Mouse (Mus musculus) forebrain, embryonic 11.5 days (tissue): ENCODE measurements around the gene Bcas3. TPM values are rescaled to one million over a fixed set of nuclear protein-coding genes. Genes with fewer than 3 reads are reported as not detected.

Experiments used
- ATAC-seq: fragments of 200-750 bp; cut with Nextera tagmentation; replicated peaks from 2 replicates; pipeline ENCODE4 v1.8.0; 2017; ENCODE audit warnings: moderate TSS enrichment; ENCODE audit not compliant: low FRiP score
- DNase-seq: peaks from one replicate; pipeline ENCODE4 v3.0.0-alpha.2; 2017; ENCODE audit warnings: low spot score
- H3K27ac ChIP-seq: fragments of 300-500 bp; sonication (generic); 2 replicates; pipeline ENCODE4 v1.5.1; 2014; ENCODE audit warnings: low read depth, low read length
- H3K27me3 ChIP-seq: fragments of 300-500 bp; sonication (generic); 2 replicates; pipeline ENCODE4 v1.6.1; 2014; ENCODE audit warnings: mild to moderate bottlenecking, low read length, mixed read lengths; ENCODE audit not compliant: control insufficient read depth, insufficient read depth
- H3K36me3 ChIP-seq: fragments of 300-500 bp; sonication (generic); 2 replicates; pipeline ENCODE4 v1.6.1; 2014; ENCODE audit warnings: mild to moderate bottlenecking, low read length, moderate library complexity, mixed read lengths; ENCODE audit not compliant: control insufficient read depth, insufficient read depth
- H3K4me1 ChIP-seq: fragments of 300-500 bp; sonication (generic); replicated peaks from 2 replicates; pipeline ENCODE4 v1.6.1; 2014; ENCODE audit warnings: low read length, mixed read lengths; ENCODE audit not compliant: control insufficient read depth, insufficient read depth
- H3K4me2 ChIP-seq: fragments of 300-500 bp; sonication (generic); 2 replicates; pipeline ENCODE4 v1.6.1; 2014; ENCODE audit warnings: low read depth, mild to moderate bottlenecking, low read length, moderate library complexity, mixed read lengths; ENCODE audit not compliant: severe bottlenecking
- H3K4me3 ChIP-seq: fragments of 300-500 bp; sonication (generic); 2 replicates; pipeline ENCODE4 v1.5.1; 2014; ENCODE audit warnings: low read depth, low read length
- H3K9ac ChIP-seq: fragments of 300-500 bp; sonication (generic); 2 replicates; pipeline ENCODE4 v1.6.1; 2014; ENCODE audit warnings: low read length
- H3K9me3 ChIP-seq: fragments of 300-500 bp; sonication (generic); 2 replicates; pipeline ENCODE4 v1.6.1; 2016; ENCODE audit warnings: low read length, mixed read lengths; ENCODE audit not compliant: control insufficient read depth
- WGBS: fragments of 180-500 bp; shearing (Covaris S2); extraction: QIAGEN DNeasy Blood & Tissue Kit; methylation state at CpG from one replicate; pipeline ENCODE4 v1.1.7; 2014; 5-methylcytosine and 5-hydroxymethylcytosine counted together
- polyA plus RNA-seq: library from polyadenylated mRNA; unstranded; fragments of >200 nt; fragmentation: Nextera tagmentation; extraction: Ambion mirVana; gene quantifications from 2 replicates; pipeline ENCODE4 v1.2.1, GENCODE M21; 2014

The Bcas3 gene
- polyA plus RNA-seq, 1 experiment from 2014 or later: 17.9 TPM

- Histone ChIP-seq H3K36me3 (no peaks in the 10 kb centered on the region), H3K4me2 (no peak overlapping the region), H3K9me3 (no peaks in the 10 kb centered on the region), H3K27me3 (no peaks in the 10 kb centered on the region), H3K9ac (no peak overlapping the region), H3K4me3 (no peak overlapping the region), H3K27ac (no peak overlapping the region), H3K4me1 (no peaks in the 10 kb centered on the region)
- 81% methylated on average over 2 of the region's 2 CpGs for WGBS
- no peak for DNase-seq
- no peak for ATAC-seq
These were observed 437.3 kb downstream of the Bcas3 start for GRCm38 (mm10) chr11:85790267-85790666.

GRCm38 (mm10) chr11:85791212-85791611, 438.2 kb downstream of the Bcas3 start:
- Histone ChIP-seq H3K4me1 (no peaks in the 10 kb centered on the region), H3K4me3 (no peak overlapping the region), H3K4me2 (no peak overlapping the region), H3K27ac (no peak overlapping the region), H3K9ac (no peak overlapping the region), H3K27me3 (no peaks in the 10 kb centered on the region), H3K36me3 (no peaks in the 10 kb centered on the region), H3K9me3 (no peaks in the 10 kb centered on the region)
- no peak for ATAC-seq
- DNase-seq: no peak
- WGBS: 82% methylated on average over 1 of the region's 1 CpGs

GRCm38 (mm10) chr11:85792534-85793215, 439.7 kb downstream of the Bcas3 start:
- no peaks in the 10 kb centered on the region for H3K36me3 ChIP-seq
- DNase-seq (no peak), ATAC-seq (no peak)
- no peak overlapping the region for H3K9ac ChIP-seq
- no peak overlapping the region for H3K4me2 ChIP-seq
- H3K27me3 ChIP-seq: no peaks in the 10 kb centered on the region
- H3K27ac ChIP-seq: no peak overlapping the region
- no peaks in the 10 kb centered on the region for H3K4me1 ChIP-seq
- 75% methylated on average over 12 of the region's 12 CpGs for WGBS
- H3K4me3 ChIP-seq: no peak overlapping the region
- H3K9me3 ChIP-seq: no peaks in the 10 kb centered on the region

- H3K27me3 ChIP-seq: no peaks in the 10 kb centered on the region
- no peak overlapping the region for H3K4me3 ChIP-seq
- WGBS: 86% methylated on average over 4 of the region's 4 CpGs
- H3K9me3 ChIP-seq: no peaks in the 10 kb centered on the region
- H3K4me1 ChIP-seq: no peaks in the 10 kb centered on the region
- no peak overlapping the region for H3K27ac ChIP-seq
- no peak for ATAC-seq
- no peaks in the 10 kb centered on the region for H3K36me3 ChIP-seq
- H3K9ac ChIP-seq: no peak overlapping the region
- no peak for DNase-seq
- H3K4me2 ChIP-seq: no peak overlapping the region
These were observed 446.5 kb downstream of the Bcas3 start for GRCm38 (mm10) chr11:85799456-85799855.

GRCm38 (mm10) chr11:85799856-85800255, 446.9 kb downstream of the Bcas3 start:
- Histone ChIP-seq H3K27me3 (no peaks in the 10 kb centered on the region), H3K9ac (no peak overlapping the region), H3K36me3 (no peaks in the 10 kb centered on the region), H3K4me2 (no peak overlapping the region), H3K9me3 (no peaks in the 10 kb centered on the region), H3K4me1 (no peaks in the 10 kb centered on the region), H3K4me3 (no peak overlapping the region), H3K27ac (no peak overlapping the region)
- WGBS: 85% methylated on average over 19 of the region's 19 CpGs
- no peak for ATAC-seq
- DNase-seq: no peak

- 87% methylated on average over 11 of the region's 11 CpGs for WGBS
These were observed 447.4 kb downstream of the Bcas3 start for GRCm38 (mm10) chr11:85800380-85800779.

GRCm38 (mm10) chr11:85804048-85804447, 451.1 kb downstream of the Bcas3 start:
- ATAC-seq (no peak), DNase-seq (no peak)
- Histone ChIP-seq H3K27me3 (no peaks in the 10 kb centered on the region), H3K36me3 (no peaks in the 10 kb centered on the region), H3K9ac (no peak overlapping the region), H3K9me3 (no peaks in the 10 kb centered on the region), H3K4me3 (no peak overlapping the region), H3K27ac (no peak overlapping the region), H3K4me2 (no peak overlapping the region), H3K4me1 (no peaks in the 10 kb centered on the region)
- WGBS: 85% methylated on average over 5 of the region's 5 CpGs

More at GRCm38 (mm10) chr11:85800380-85800779, 447.4 kb downstream of the Bcas3 start:
- Histone ChIP-seq H3K4me3 (no peak overlapping the region), H3K4me1 (no peaks in the 10 kb centered on the region), H3K9ac (no peak overlapping the region), H3K27me3 (no peaks in the 10 kb centered on the region), H3K27ac (no peak overlapping the region), H3K4me2 (no peak overlapping the region), H3K9me3 (no peaks in the 10 kb centered on the region), H3K36me3 (no peaks in the 10 kb centered on the region)
- ATAC-seq: no peak
- no peak for DNase-seq

- no peaks in the 10 kb centered on the region for H3K27me3 ChIP-seq
- no peaks in the 10 kb centered on the region for H3K9me3 ChIP-seq
- H3K4me1 ChIP-seq: no peaks in the 10 kb centered on the region
- no peak overlapping the region for H3K4me3 ChIP-seq
- H3K9ac ChIP-seq: no peak overlapping the region
- no peak overlapping the region for H3K27ac ChIP-seq
- H3K36me3 ChIP-seq: no peaks in the 10 kb centered on the region
- DNase-seq (no peak), ATAC-seq (no peak)
- WGBS: 74% methylated on average over 1 of the region's 1 CpGs
- no peak overlapping the region for H3K4me2 ChIP-seq
These were observed 452.8 kb downstream of the Bcas3 start for GRCm38 (mm10) chr11:85805779-85806178.

GRCm38 (mm10) chr11:85807353-85807752, 454.4 kb downstream of the Bcas3 start:
- Histone ChIP-seq H3K27me3 (no peaks in the 10 kb centered on the region; the same call in 1 of the 2 replicates), H3K36me3 (no peaks in the 10 kb centered on the region), H3K4me1 (no peaks in the 10 kb centered on the region), H3K4me3 (no peak overlapping the region), H3K9me3 (no peaks in the 10 kb centered on the region), H3K9ac (no peak overlapping the region), H3K27ac (no peak overlapping the region), H3K4me2 (no peak overlapping the region)
- no peak for DNase-seq
- no peak for ATAC-seq
- WGBS: 91% methylated on average over 11 of the region's 11 CpGs
